In genomic region chr16:12951176-12951575, GRCm38 (mm10) we compare ENCODE assay signal across 17 mouse cellular contexts.
"Had no signal": no experiment of that assay in that cellular context is flagged by ENCODE, and none has a peak within 500 bp of the region (broad histone marks: within the 10 kb centered on the region; RNA-seq: fewer than 3 reads in every experiment).

No protein-coding gene starts in this region.

- DNase-seq: left cerebral cortex, postnatal 4 days; liver; liver, embryonic 13.5 days; liver, postnatal 0 days; lung, adult 18-20 months; lung, adult 2 months; lung, embryonic 14.5 days; lung, postnatal 10 days; lung, postnatal 14 days; lung, postnatal 36 days; lung, postnatal 4 days; midbrain, embryonic 14.5 days had no signal

- ATAC-seq: liver, embryonic 12.5 days; liver, postnatal 0 days; lung, postnatal 0 days; midbrain, embryonic 13.5 days; midbrain, embryonic 15.5 days; midbrain, embryonic 16.5 days had no signal
